Mouse (Mus musculus) left cerebral cortex, adult 2 months (tissue): ENCODE results near the gene 0610009B22Rik. TPM values are rescaled to one million over a fixed set of nuclear protein-coding genes. Genes with fewer than 3 reads are reported as not detected.

Experiments
- DNase-seq, 2 experiments: peaks; one replicate each; pipeline ENCODE4 v3.0.0; 2021 to 2022; ENCODE audit warnings: low spot score in 2 of 2, mixed read lengths in 1 of 2; ENCODE audit errors: extremely low spot score in 1 of 2
- H3K27ac ChIP-seq: fragments of 200-600 bp; 2 replicates; pipeline ENCODE4 v1.8.1; 2022
- H3K4me3 ChIP-seq: fragments of 200-600 bp; 2 replicates; pipeline ENCODE4 v1.8.1; 2022
- CTCF ChIP-seq: fragments of 200-600 bp; IDR thresholded peaks from 2 replicates; pipeline ENCODE4 v1.8.1; 2022; ENCODE audit warnings: antibody characterized with exemption, mild to moderate bottlenecking, moderate library complexity
- intact Hi-C: fragments of 180-260 bp; cut with DNase I; formaldehyde crosslinking; loops from one replicate; pipeline ENCODE4 v1.15.1; 2025
- total RNA-seq, 2 experiments: library from RNA; stranded (reverse); gene quantifications; 2 replicates each; pipeline ENCODE4 v1.2.3; 2021

The 0610009B22Rik gene
- total RNA-seq, 2 experiments from 2014 or later = 32.4 to 35.2 TPM

GRCm38 (mm10) chr11:51658291-51658690 is 30.4 kb downstream of the 0610009B22Rik start:
- Histone ChIP-seq H3K4me3 (no peak overlapping the region), H3K27ac (peak overlapping the region; percentile 13; the same call in 1 of the 2 replicates)
- no peak for DNase-seq
- intact Hi-C loops = no loop called here
- TF ChIP-seq CTCF = no peak

GRCm38 (mm10) chr11:51656798-51657521 is 31.7 kb downstream of the 0610009B22Rik start:
- no peak for TF ChIP-seq CTCF
- no peak overlapping the region for H3K4me3 ChIP-seq
- DNase-seq = peak in 1 of 2 experiments; percentile 5
- intact Hi-C loops = no loop called here
- no peak overlapping the region for H3K27ac ChIP-seq

- no peak for DNase-seq
- intact Hi-C loops = loop anchor here (5.0 kb wide), 1 partner anchor 38 kb away; the partner anchor contains the start of gene Nhp2
- H3K4me3 ChIP-seq = no peak overlapping the region
- no peak overlapping the region for H3K27ac ChIP-seq
- no peak for TF ChIP-seq CTCF
Observed at GRCm38 (mm10) chr11:51654891-51655290, 33.8 kb downstream of the 0610009B22Rik start.

- intact Hi-C loops = loop anchor here (5.0 kb wide), 1 partner anchor 36 kb away; the partner anchor contains the start of gene Nhp2
- no peak for DNase-seq
- no peak overlapping the region for H3K4me3 ChIP-seq
- no peak overlapping the region for H3K27ac ChIP-seq
- TF ChIP-seq CTCF = no peak
Observed at GRCm38 (mm10) chr11:51653736-51654135, 34.9 kb downstream of the 0610009B22Rik start.

GRCm38 (mm10) chr11:51652889-51653418 is 35.7 kb downstream of the 0610009B22Rik start:
- intact Hi-C loops = loop anchor here (5.0 kb wide), 1 partner anchor 36 kb away; the partner anchor contains the start of gene Nhp2
- TF ChIP-seq CTCF = no peak
- Histone ChIP-seq H3K4me3 (no peak overlapping the region), H3K27ac (no peak overlapping the region)
- DNase-seq = no peak

GRCm38 (mm10) chr11:51650691-51651515 is 37.8 kb downstream of the 0610009B22Rik start, which contains the start of the genes N4bp3 and D930048N14Rik:
N4bp3 (minus strand) TSS chr11:51650842.
D930048N14Rik (plus strand) TSS chr11:51650954.
- TF ChIP-seq CTCF = no peak
- intact Hi-C loops = loop anchor here (5.0 kb wide), 1 partner anchor 34 kb away; the partner anchor contains the start of gene Nhp2
- peak within 1 kb of the TSS; percentile 80 for H3K27ac ChIP-seq
- peak within 1 kb of the TSS; percentile 52 for H3K4me3 ChIP-seq
- DNase-seq = peak in 1 of 2 experiments; percentile 38

GRCm38 (mm10) chr11:51650261-51650660 is 38.4 kb downstream of the 0610009B22Rik start:
- H3K4me3 ChIP-seq = peak overlapping the region; percentile 52
- intact Hi-C loops = loop anchor here (5.0 kb wide), 1 partner anchor 33 kb away; the partner anchor contains the start of gene Nhp2
- no peak for TF ChIP-seq CTCF
- DNase-seq = peak in 1 of 2 experiments; percentile 22
- H3K27ac ChIP-seq = peak overlapping the region; percentile 80

GRCm38 (mm10) chr11:51649889-51650199 is 38.8 kb downstream of the 0610009B22Rik start:
- Histone ChIP-seq H3K27ac (peak overlapping the region; percentile 80), H3K4me3 (peak overlapping the region; percentile 52)
- no peak for TF ChIP-seq CTCF
- no peak for DNase-seq
- intact Hi-C loops = loop anchor here (5.0 kb wide), 1 partner anchor 33 kb away; the partner anchor contains the start of gene Nhp2

- intact Hi-C loops = no loop called here
- no peak for DNase-seq
- Histone ChIP-seq H3K27ac (peak overlapping the region; percentile 80), H3K4me3 (peak overlapping the region; percentile 52)
- TF ChIP-seq CTCF = no peak
Observed at GRCm38 (mm10) chr11:51649111-51649888, 39.4 kb downstream of the 0610009B22Rik start.

- no peak for DNase-seq
- H3K27ac ChIP-seq = no peak overlapping the region
- intact Hi-C loops = no loop called here
- no peak overlapping the region for H3K4me3 ChIP-seq
- TF ChIP-seq CTCF = no peak
Observed at GRCm38 (mm10) chr11:51648566-51648965, 40.1 kb downstream of the 0610009B22Rik start.
